Mouse (Mus musculus) spleen, postnatal 10 days (tissue): Measurements from ENCODE around the gene Serf2.
"Not testable (repeated sequence)": the region's sequence is repeated elsewhere in the genome, so short reads cannot be mapped to it uniquely, and the experiment has no call there.

ENCODE experiments used
- DNase-seq, 2 experiments: peaks; one replicate each; pipeline ENCODE4 v3.0.0; 2021 to 2022; ENCODE audit warnings: low spot score in 2 of 2

The Serf2 gene

GRCm38 (mm10) chr2:121447006-121447405 is 2.0 kb upstream of the Serf2 start:
- DNase-seq = no peak

GRCm38 (mm10) chr2:121448136-121448535 is 859 bp upstream of the Serf2 start:
- peak in 1 of 2 experiments; percentile 46 for DNase-seq

GRCm38 (mm10) chr2:121449545-121450011 is 583 bp downstream of the Serf2 start:
- peak in 1 of 2 experiments; percentile 67 for DNase-seq

GRCm38 (mm10) chr2:121450093-121450492 is 1.1 kb downstream of the Serf2 start:
- no peak for DNase-seq

GRCm38 (mm10) chr2:121452361-121452760 is 3.4 kb downstream of the Serf2 start:
- no peak for DNase-seq

- no peak for DNase-seq
Observed at GRCm38 (mm10) chr2:121452990-121453389, 4.0 kb downstream of the Serf2 start, which contains the start of gene Hypk. Hypk (plus strand) TSS chr2:121453290.

DNA sequence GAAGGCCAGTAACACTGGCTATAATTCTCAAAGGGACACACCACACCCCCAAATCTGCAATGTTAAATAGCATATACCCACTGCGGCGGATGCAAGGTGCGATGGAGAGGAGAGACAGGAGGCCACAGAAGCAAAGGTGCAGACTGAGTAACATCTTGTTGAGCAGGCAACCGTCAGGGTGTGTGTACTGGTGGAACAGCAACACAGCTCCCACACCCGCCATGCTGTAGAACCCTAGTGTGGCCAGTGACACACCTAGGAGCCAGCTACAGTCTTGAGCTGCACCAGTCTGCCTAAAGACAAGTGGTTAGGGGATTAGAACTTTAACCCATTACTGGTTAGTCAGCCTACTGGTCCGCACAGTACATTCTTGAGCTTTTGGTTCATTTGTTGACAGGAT is 4.9 kb downstream of the Serf2 start:
- no peak for DNase-seq

- DNase-seq = no peak
Observed at GRCm38 (mm10) chr2:121455534-121455933, 6.5 kb downstream of the Serf2 start.

DNA sequence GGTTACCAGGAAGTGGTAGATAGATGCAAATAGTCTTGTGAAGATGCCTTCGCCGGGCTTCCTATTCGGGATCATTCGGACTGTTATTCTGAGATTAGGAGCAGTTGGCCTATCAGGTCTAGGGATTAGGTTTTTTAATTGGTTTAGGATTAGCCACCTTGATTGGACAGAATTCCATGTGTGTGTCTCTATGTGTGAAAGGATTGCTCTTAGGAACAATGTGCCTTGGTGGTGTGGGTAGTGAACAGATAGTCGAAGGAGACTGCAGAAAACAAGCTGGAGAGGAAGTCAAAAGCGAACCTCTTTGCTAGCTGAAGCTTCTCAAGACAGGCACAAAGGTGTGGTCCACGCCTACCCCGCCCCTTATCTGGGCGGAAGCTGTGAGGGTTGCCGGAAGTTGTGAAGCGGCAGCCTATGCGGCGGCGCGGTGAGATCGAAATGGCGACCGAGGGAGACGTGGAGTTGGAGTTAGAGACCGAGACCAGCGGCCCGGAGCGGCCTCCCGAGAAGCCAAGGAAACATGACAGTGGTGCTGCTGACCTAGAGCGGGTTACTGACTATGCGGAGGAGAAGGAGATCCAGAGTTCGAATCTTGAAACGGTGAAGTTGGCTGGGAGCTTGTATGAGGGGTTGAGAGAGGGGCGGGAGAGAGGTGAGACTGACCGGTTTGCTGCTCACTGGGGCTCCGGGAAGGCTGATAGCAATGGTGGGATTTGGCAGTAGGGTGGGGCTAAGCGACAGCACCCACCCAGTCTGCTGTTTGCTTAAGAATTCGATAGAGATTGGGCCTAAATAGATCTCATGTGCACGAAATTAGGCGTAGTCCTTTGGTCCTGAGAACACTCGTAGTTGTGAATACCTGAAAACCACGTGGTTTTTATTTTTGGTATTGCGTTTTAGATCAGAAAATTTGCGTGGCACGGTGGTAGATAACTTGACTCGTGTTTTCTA is 8.0 kb downstream of the Serf2 start, which contains the start of gene Serinc4:
Gene Serinc4, minus strand, starts transcription at position 90 of the 951 bp plus-strand sequence.
- DNase-seq = peak; percentile 79 to 92

- DNase-seq = no peak
Observed at GRCm38 (mm10) chr2:121460071-121460470, 11.1 kb downstream of the Serf2 start.

GRCm38 (mm10) chr2:121468982-121469381 is 20.0 kb downstream of the Serf2 start:
- not testable (repeated sequence) for DNase-seq

GRCm38 (mm10) chr2:121472783-121473182 is 23.8 kb downstream of the Serf2 start:
- DNase-seq = not testable (repeated sequence)

- peak; percentile 63 to 82 for DNase-seq
Observed at GRCm38 (mm10) chr2:121473301-121474179, 24.5 kb downstream of the Serf2 start, which contains the start of gene Mfap1b. Mfap1b (minus strand) TSS chr2:121474067.

GRCm38 (mm10) chr2:121474180-121474535 is 25.2 kb downstream of the Serf2 start:
- DNase-seq = peak in 1 of 2 experiments; percentile 40

- DNase-seq = not testable (repeated sequence)
Observed at GRCm38 (mm10) chr2:121475306-121475705, 26.3 kb downstream of the Serf2 start.

GRCm38 (mm10) chr2:121477491-121478266 is 28.7 kb downstream of the Serf2 start:
- no peak for DNase-seq

GRCm38 (mm10) chr2:121480498-121480897 is 31.5 kb downstream of the Serf2 start:
- DNase-seq = peak in 1 of 2 experiments; percentile 64

GRCm38 (mm10) chr2:121480916-121481315 is 31.9 kb downstream of the Serf2 start:
- DNase-seq = not testable (repeated sequence)

DNA sequence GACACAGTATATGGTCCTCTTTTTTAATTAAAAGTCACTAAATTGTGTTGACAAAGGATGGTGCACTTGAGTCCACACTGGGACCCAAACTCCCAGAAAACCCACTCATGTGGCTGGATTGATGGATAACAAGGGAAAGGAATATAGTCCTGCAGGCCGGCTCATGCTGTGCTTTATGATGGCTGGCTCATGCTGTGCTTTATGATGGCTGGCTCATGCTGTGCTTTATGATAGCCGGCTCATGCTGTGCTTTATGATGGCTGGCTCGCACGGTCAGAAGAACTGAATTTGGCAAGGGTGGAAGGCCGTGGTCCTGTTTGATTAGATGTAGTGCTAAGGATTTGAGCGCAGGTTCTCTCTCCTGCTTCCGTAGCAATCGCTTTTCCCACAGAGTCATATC is 34.6 kb downstream of the Serf2 start:
- no peak for DNase-seq

DNA sequence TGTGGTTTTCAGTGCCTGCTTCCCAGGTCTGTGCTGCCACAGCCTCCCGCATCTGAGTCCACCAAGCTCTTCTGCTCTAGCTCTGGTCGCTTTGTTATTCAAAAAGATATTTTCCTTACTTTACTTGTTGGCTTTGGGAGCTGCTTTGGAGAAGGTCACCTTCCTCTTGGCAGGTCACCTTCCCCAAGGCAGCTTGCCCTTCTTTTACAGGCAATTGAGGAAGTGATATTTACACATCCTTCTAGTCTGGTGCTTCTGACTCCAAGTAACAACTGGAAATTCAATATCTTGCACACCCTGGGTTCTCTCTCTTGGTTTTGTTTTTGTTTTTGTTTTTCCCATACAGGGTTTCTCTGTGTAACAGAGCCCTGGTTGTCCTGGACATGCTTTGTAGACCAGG is 35.4 kb downstream of the Serf2 start:
- DNase-seq = not testable (repeated sequence)

DNA sequence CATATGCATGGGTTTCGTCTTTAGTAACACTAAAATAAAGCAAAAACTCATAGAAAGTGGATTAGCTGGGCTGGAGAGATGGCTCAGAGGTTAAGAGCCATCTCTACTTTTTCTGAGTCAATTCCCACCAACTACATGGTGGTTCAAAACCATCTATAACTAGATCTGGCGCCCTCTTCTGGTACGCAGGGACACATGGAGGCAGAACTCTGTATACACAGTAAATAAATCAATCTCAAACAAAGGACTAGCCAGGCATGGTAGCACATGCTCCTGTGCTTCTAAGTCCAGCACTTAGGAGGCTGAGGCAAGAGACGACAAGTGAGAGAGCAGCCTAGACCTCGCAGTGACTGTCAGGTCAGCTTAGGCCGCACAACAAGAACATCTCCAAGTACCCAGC is 52.6 kb downstream of the Serf2 start:
- DNase-seq = not testable (repeated sequence)
